Mouse (Mus musculus) E14TG2a.4 (cell line): ENCODE measurements around the gene Rmnd5b.

Experiments used
- CTCF ChIP-seq: conservative IDR thresholded peaks from 2 replicates; pipeline ENCODE4 v1.5.1; 2014; ENCODE audit warnings: low read length
- NANOG ChIP-seq: IDR thresholded peaks from 2 replicates; pipeline ENCODE4 v1.6.1; 2014; ENCODE audit warnings: borderline replicate concordance, low read length, mixed read lengths
- POU5F1 ChIP-seq: IDR thresholded peaks from 2 replicates; pipeline ENCODE4 v1.6.1; 2014; ENCODE audit warnings: low read length, borderline replicate concordance

DNA sequence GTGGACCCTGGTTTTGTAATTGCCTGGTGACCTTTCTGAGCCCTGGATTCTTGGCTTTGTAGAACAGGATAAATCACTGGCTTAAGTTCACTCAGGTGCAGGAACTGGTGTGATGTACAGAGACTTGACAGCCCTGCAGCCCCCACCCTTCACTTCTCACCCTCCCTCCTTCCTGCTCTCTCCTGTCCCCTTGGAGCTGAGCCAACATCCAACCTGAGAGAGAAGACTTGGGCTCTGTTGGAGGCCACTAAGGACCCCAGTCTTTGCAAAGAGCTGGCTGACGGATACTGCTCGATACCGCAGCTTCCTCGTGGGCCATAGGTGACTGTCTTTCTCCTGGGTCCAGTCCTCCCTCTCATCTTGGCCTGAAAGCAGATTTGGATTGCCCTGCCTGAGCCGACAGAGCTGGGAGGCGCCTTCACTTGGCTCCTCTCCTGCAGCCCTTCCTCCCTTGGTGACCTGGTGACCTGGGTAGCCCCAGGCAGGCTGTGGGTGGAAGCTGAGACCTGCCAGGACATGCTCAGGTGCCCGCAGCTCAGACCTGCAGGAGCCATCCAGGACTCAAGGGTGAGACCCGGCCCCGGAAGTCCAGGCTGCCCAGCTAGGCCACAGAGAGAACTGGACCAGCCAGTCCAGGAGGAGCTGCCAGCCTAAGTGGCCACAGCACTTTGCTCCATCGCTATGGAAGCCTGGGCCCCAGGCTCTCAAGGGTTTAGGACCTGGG lies 21.3 kb upstream of the Rmnd5b start:
- TF ChIP-seq CTCF (no peak), POU5F1 (no peak), NANOG (no peak)
